Comparison of ENCODE assay signal across 11 mouse cellular contexts in the genomic region with DNA sequence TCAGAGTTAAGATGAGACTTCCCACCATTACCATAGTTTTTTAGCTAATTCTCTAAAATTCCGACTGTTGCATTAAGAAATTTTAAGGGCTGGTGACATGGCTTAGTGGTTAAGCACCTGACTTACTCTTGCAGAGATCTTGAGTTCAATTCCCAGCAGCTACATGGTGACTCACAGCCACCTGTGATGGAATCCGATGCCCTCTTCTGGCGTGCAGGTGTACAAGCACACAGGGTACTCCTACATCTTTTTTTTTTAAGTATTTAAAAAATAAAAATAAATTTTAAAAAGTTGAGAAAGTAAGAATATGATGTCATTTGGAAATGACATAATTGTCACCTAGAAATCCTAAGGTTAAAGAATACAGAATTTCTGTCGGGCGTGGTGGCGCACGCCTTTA. TPM values are rescaled to one million over a fixed set of nuclear protein-coding genes. Genes with fewer than 3 reads are reported as not detected.
DNase-seq lines count a peak whose midpoint lies in the region; ATAC-seq and TF ChIP-seq lines count a peak whose summit lies in the region.
"Had no signal": no experiment of that assay in that cellular context is flagged by ENCODE, and none has a peak within 500 bp of the region (broad histone marks: within the 10 kb centered on the region; RNA-seq: fewer than 3 reads in every experiment).

No protein-coding gene starts in this region.

- H3K9ac ChIP-seq in stomach, postnatal 0 days (ENCODE audit: low read length) = no peak overlapping the region
- H3K9ac ChIP-seq: hindbrain, embryonic 14.5 days had no signal

- in situ Hi-C loops in Patski (cut with MboI; ENCODE audit: low pct_unique_long_range_greater_than_20kb) = no loop called here

- no peak overlapping the region for H3K4me2 ChIP-seq in stomach, postnatal 0 days (replicated peaks; ENCODE audit: low read depth)
- H3K4me2 ChIP-seq: hindbrain, embryonic 14.5 days had no signal

- H3K27me3 ChIP-seq in thymus, adult 2 months (ENCODE audit: control insufficient read depth, insufficient read depth, low read length) = no peaks in the 10 kb centered on the region
- H3K27me3 ChIP-seq in Patski = no peaks in the 10 kb centered on the region
- no peaks in the 10 kb centered on the region for H3K27me3 ChIP-seq in stomach, postnatal 0 days (ENCODE audit: control insufficient read depth, insufficient read depth, low read length)

- H3K36me3 ChIP-seq in thymus, adult 2 months (ENCODE audit: control insufficient read depth, insufficient read depth, low read length) = peaks cover 14% of the 10 kb centered on the region
- H3K36me3 ChIP-seq in stomach, postnatal 0 days (ENCODE audit: control insufficient read depth, insufficient read depth, low read length) = peaks cover 3% of the 10 kb centered on the region; the same call in 1 of the 2 replicates

- H3K9me3 ChIP-seq in stomach, postnatal 0 days (ENCODE audit: control insufficient read depth, low read length) = no peaks in the 10 kb centered on the region

- POLR2A ChIA-PET in Patski (lab: Charles Lee) = no interaction called here

- DNase-seq in layer of hippocampus, adult 2 months (ENCODE audit: low spot score in 2 of 2) = no peak
- no peak for DNase-seq in layer of hippocampus, adult 8-10 months (ENCODE audit: low spot score in 2 of 2)
- peak; percentile 53 for DNase-seq in thymus, postnatal 4 days
- no peak for DNase-seq in thymus, adult 2 months
- DNase-seq in Patski (ENCODE audit: low read depth, low spot score) = no peak
- DNase-seq in stomach, postnatal 0 days (ENCODE audit: low spot score) = no peak
- no peak for DNase-seq in cerebellum, postnatal 36 days
- DNase-seq in cerebellum, adult 9-10 months = no peak
- DNase-seq: kidney, postnatal 10 days; right cerebral cortex, postnatal 25 days had no signal

- no peak for TF ChIP-seq POLR2A in thymus, adult 2 months (IDR thresholded peaks at IDR 0.05; ENCODE audit: control insufficient read depth, extremely low read depth, insufficient read depth, low read length, poor library complexity)

- CTCF ChIA-PET in Patski (lab: Charles Lee) = interaction anchor here (0.9 to 2.3 kb wide), 2 partner anchors 9 to 76 kb away, joined by 5 to 6 read pairs; no protein-coding TSS in a partner anchor

- H3K27ac ChIP-seq in layer of hippocampus, adult 2 months = no peak overlapping the region
- no peak overlapping the region for H3K27ac ChIP-seq in thymus, adult 2 months (ENCODE audit: control insufficient read depth, insufficient read depth, low read length)
- no peak overlapping the region for H3K27ac ChIP-seq in stomach, postnatal 0 days (replicated peaks)
- H3K27ac ChIP-seq: hindbrain, embryonic 14.5 days had no signal

- H3K4me1 ChIP-seq in thymus, adult 2 months (replicated peaks; ENCODE audit: control insufficient read depth, insufficient read depth, low read length) = no peaks in the 10 kb centered on the region
- no peaks in the 10 kb centered on the region for H3K4me1 ChIP-seq in stomach, postnatal 0 days (replicated peaks; ENCODE audit: control insufficient read depth, insufficient read depth)

- ATAC-seq in Patski = no peak
- no peak for ATAC-seq in stomach, postnatal 0 days (ENCODE audit: low FRiP score, low TSS enrichment)

- peak; percentile 64 for TF ChIP-seq CTCF in layer of hippocampus, adult 2 months (conservative IDR thresholded peaks at IDR 0.05)
- TF ChIP-seq CTCF in thymus, adult 2 months (IDR thresholded peaks at IDR 0.05; ENCODE audit: borderline replicate concordance, control insufficient read depth, extremely low read depth, insufficient read depth, low read length, poor library complexity) = no peak
- peak; percentile 65 for TF ChIP-seq CTCF in Patski (IDR thresholded peaks at IDR 0.05)
- TF ChIP-seq CTCF in stomach, postnatal 0 days (IDR thresholded peaks at IDR 0.05; ENCODE audit: low read depth) = peak; percentile 51

- no peak overlapping the region for H3K4me3 ChIP-seq in layer of hippocampus, adult 2 months
- H3K4me3 ChIP-seq in thymus, adult 2 months (ENCODE audit: control insufficient read depth, insufficient read depth, low read length) = no peak overlapping the region
- H3K4me3 ChIP-seq in stomach, postnatal 0 days (ENCODE audit: low read depth, low read length) = no peak overlapping the region

- WGBS in thymus, adult 2 months = 92% methylated on average over 7 of the region's 7 CpGs
- WGBS in stomach, postnatal 0 days = 89% methylated on average over 7 of the region's 7 CpGs

- no peak for TF ChIP-seq EP300 in stomach, postnatal 0 days (optimal IDR thresholded peaks at IDR 0.05)

RNA-seq across cellular contexts. Expression of gene Rubcn, which starts 10.4 kb away (rescaled TPM):
- total RNA-seq in layer of hippocampus, adult 2 months (2021) = 10 to 100 TPM; 59.2 to 59.3 TPM
- 10 to 100 TPM; 55.2 to 74.8 (median 63.8) TPM for total RNA-seq in layer of hippocampus, adult 8-10 months (2022)
- polyA plus RNA-seq in thymus, adult 2 months (2012; rRNA removed) = 33.9 and 36.4 TPM in 2 replicates
- 39.2 TPM for polyA plus RNA-seq in Patski (2021)
- polyA plus RNA-seq in stomach, postnatal 0 days (2015; fragmentation: Nextera tagmentation; extraction: Ambion mirVana) = 7.1 and 8.3 TPM in 2 replicates

RNA-seq across cellular contexts. Expression of gene Fyttd1, which starts 10.7 kb away (rescaled TPM):
- 100 to 1,000 TPM; 110 TPM for total RNA-seq in layer of hippocampus, adult 2 months (2021)
- 100 to 1,000 TPM in 3 of 4 experiments, 10 to 100 TPM in 1; 98.8 to 115 (median 109) TPM for total RNA-seq in layer of hippocampus, adult 8-10 months (2022)
- polyA plus RNA-seq in thymus, adult 2 months (2012; rRNA removed) = 8.4 and 8.8 TPM in 2 replicates
- polyA plus RNA-seq in Patski (2021) = 108 TPM
- polyA plus RNA-seq in stomach, postnatal 0 days (2015; fragmentation: Nextera tagmentation; extraction: Ambion mirVana) = 60.4 and 66.5 TPM in 2 replicates

RNA-seq across cellular contexts. Expression of gene Lrch3, which starts 25.9 kb away (rescaled TPM):
- total RNA-seq in layer of hippocampus, adult 2 months (2021) = 10 to 100 TPM; 41.0 to 48.2 TPM
- 10 to 100 TPM; 35.9 to 54.4 (median 46.4) TPM for total RNA-seq in layer of hippocampus, adult 8-10 months (2022)
- 41.3 and 43.2 TPM in 2 replicates for polyA plus RNA-seq in thymus, adult 2 months (2012; rRNA removed)
- 24.5 TPM for polyA plus RNA-seq in Patski (2021)
- polyA plus RNA-seq in stomach, postnatal 0 days (2015; fragmentation: Nextera tagmentation; extraction: Ambion mirVana) = 5.4 and 8.1 TPM in 2 replicates
